Mouse (Mus musculus) urinary bladder, postnatal 10 days (tissue): Measurements from ENCODE around the gene Mgrn1.
A peak's percentile ranks its signal among the peaks of the same experiment; 100 is the strongest.

Experiments used
- DNase-seq: peaks from one replicate; pipeline ENCODE4 v3.0.0; 2022; ENCODE audit warnings: low spot score

The Mgrn1 gene

DNA sequence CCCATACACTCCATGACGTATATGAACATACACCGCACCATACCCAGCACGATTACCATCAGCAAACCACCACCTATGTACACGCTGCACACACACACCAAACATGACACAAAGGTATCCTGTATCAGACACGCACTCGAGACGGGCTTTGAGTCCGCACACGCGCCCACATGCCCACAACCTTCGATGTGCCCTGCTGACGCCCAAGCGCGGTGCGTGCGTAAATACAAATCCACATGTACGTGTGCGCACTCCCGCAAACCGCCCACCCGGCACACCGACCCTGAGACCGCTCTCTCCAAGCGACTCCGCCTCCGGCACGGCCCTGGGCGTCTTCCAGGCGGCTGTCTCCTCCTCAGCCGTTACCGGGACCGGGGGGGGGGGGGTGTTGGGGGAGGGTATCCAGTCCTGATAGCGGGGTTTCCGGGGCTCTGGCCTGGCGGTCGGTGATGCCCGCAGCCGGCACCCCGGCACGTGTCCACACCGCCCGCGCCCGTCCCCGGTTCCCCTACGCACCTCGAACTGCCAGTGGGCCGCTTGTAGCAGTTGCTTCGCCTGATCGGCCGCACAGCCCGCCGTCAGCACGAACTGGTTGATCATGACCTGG lies 6.8 kb upstream of the Mgrn1 start:
- no peak for DNase-seq

- peak; percentile 77 for DNase-seq
Measured at GRCm38 (mm10) chr16:4879708-4880124, 6.3 kb upstream of the Mgrn1 start.

GRCm38 (mm10) chr16:4880136-4880825 lies 5.8 kb upstream of the Mgrn1 start, which contains the start of gene Ubald1:
Gene Ubald1, minus strand, starts transcription at chr16:4880315.
- DNase-seq: peak; percentile 89

DNA sequence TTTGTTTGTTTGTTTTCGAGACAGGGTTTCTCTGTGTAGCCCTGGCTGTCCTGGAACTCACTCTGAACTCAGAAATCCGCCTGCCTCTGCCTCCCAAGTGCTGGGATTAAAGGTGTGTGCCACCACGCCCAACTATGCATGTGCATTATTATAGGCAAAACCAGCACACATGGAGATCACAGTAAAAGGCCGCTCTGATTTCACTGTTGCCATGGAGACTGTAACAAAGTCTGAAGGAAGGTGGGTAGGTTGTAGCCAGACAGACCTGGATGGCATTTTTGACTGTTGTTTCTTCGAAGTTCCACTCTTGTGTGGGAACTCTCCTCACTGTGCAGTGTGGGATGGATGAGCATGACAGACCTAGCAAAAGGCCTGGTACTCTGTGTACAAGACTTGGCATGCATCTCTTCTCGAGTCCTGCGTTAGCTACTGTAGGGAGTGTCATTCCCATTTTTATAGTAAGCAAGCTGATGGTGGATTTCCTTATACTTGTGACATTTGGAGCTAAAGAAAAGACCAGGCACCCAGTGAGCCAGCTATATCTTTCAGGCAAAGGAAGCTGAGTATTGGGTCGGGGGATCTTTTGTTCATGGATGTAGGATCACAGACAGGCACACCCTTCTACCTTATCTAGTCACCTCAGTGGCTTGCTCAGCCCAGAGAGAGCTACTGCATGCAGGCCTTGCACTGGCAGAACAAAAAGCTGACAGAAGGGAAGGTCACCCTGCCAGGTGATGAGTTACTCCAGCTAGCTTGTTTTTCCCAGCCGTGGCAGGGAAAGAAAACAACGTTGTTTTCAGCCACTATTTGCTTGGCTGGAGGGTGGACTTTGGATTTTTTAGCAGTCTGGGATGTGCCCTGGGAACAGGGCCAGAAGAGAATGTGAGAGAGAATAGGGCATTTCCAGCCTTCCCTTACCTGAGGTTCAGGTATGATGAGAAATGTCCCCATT lies 4.4 kb upstream of the Mgrn1 start:
- DNase-seq: no peak

GRCm38 (mm10) chr16:4884930-4885329 lies 1.1 kb upstream of the Mgrn1 start:
- no peak for DNase-seq

DNA sequence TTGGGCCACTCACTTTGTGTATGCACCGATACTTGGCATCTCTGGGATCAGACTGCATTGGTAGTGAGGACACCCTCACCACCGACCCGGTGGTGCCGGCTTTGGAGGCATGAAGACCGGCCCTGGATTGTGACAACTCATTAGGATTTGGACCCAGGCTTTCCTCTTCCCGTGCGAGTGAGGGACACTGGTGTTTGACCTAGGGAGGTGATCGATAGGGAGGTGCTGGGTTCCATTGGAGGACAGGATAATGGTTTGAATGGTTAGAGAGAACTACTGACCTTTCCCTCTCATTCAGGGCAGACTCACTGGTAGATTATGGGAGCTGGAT lies 606 bp downstream of the Mgrn1 start:
- no peak for DNase-seq

GRCm38 (mm10) chr16:4890201-4890709 lies 4.2 kb downstream of the Mgrn1 start:
- DNase-seq: no peak

GRCm38 (mm10) chr16:4892171-4892570 lies 6.1 kb downstream of the Mgrn1 start:
- DNase-seq: no peak

- DNase-seq: no peak
Measured at GRCm38 (mm10) chr16:4894201-4894908, 8.3 kb downstream of the Mgrn1 start.

- DNase-seq: no peak
Measured at GRCm38 (mm10) chr16:4896249-4897027, 10.4 kb downstream of the Mgrn1 start.

DNA sequence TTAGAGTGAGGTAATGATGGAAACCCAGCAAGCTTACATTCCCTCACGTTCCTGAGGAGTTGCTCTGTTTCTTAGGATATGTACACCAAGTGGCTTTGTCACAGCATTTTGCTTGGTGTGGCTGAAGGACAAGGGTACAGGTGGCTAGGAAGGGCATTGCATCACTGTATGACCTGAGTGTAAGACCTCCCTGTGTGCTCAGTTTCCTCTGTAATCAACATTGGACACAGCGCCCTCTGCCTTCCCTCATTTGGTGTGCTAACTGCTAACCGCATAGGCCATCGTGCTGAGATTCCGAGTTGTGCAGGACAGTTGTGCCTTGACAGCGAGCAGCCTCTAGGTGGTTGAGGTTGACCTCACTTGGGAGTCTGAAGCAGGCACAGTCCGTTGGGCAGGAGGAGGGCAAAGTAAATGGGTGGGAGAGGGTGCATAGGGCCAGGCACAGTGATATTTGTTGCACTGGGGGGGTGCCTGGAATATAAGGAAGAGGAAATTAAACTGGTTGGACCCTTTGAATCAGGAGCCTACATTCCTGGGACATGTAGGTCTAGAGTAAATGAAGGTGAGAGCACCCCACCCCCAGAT lies 11.2 kb downstream of the Mgrn1 start:
- no peak for DNase-seq

GRCm38 (mm10) chr16:4898881-4899280 lies 12.8 kb downstream of the Mgrn1 start:
- no peak for DNase-seq

- no peak for DNase-seq
Measured at GRCm38 (mm10) chr16:4899711-4900110, 13.7 kb downstream of the Mgrn1 start.

- no peak for DNase-seq
Measured at GRCm38 (mm10) chr16:4901167-4901566, 15.1 kb downstream of the Mgrn1 start.

DNA sequence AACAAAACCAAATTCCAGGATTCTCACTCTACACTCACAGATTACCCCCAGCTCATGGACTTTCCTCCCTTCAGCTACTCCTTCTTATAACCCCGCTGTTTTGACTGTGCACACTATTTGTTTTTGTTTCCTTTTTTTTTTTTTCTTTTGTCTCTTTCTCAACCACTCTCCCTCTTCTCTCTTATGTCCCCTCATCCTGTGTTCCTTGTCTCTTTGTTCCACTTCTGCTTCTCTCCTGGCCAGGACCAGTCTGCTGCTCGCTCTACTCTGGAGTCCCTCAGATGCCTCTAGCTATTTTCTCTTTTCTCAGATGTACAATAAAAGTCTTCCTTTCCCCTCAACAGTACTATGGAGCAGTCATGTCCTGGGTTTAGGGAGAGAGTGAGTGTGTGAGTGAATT lies 16.3 kb downstream of the Mgrn1 start:
- DNase-seq: no peak

GRCm38 (mm10) chr16:4903491-4904102 lies 17.5 kb downstream of the Mgrn1 start:
- DNase-seq: no peak

DNA sequence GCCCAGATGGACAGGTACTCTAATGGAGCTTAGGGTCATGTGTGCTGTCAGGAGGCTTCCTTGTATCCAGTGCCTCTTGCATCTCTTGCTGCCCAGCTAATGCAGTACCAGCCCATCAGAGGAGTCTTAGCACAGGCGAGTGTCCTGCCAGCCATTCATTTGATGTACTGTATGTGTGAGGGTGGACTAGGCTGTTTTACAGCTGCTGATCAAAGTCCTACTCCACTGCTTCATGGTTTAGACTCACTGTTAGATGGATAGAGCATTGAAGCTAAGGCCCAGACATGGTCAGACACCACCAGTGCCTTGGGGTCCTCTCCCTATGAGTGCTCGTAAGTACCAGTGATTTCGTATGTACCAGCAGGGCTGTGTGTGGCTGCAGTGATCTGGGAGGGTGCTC lies 18.8 kb downstream of the Mgrn1 start:
- no peak for DNase-seq

DNA sequence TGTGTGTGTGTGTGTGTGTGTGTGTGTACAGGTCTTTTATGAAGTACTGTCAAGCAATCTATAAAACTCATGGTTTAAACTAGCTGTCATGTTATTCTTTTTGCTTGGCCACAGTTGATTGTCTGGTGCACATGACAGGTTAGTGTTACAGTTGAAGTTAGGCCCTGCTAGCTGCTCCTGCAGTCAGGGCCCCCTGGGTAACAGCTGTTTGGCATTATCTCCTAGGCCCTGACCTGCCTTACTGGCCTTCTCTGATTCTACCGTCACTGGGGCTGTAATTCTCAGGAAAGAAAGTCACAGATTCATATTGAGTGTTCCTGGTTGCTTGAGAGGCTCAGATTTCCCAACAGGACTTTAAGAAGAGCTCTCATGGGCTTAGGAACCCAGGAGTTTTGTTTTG lies 19.5 kb downstream of the Mgrn1 start:
- DNase-seq: no peak

GRCm38 (mm10) chr16:4906559-4906958 lies 20.5 kb downstream of the Mgrn1 start:
- DNase-seq: no peak

DNA sequence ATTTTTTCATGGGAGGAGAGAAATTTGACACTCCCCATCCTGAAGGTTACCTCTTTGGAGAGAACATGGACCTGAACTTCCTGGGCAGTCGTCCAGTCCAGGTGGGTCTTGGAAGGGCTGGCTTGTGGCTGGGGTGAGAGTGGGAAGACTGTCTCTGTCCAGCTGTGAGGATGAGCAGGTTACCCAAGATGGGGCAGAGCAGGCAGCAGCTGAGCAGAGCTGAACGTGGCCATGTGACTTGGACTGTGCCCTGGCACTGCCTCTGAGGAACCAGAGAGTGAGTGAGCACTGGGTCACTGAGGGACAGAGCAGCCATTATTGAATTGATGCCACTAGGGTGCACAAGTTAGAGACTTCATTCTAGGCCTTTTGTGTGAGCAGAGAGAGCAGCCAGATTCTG lies 21.3 kb downstream of the Mgrn1 start:
- no peak for DNase-seq
